Mouse (Mus musculus): ENCODE measurements around the gene Prdx1.
"Not testable (repeated sequence)": the region's sequence is repeated elsewhere in the genome, so short reads cannot be mapped to it uniquely, and the experiment has no call there.

The Prdx1 gene

DNA sequence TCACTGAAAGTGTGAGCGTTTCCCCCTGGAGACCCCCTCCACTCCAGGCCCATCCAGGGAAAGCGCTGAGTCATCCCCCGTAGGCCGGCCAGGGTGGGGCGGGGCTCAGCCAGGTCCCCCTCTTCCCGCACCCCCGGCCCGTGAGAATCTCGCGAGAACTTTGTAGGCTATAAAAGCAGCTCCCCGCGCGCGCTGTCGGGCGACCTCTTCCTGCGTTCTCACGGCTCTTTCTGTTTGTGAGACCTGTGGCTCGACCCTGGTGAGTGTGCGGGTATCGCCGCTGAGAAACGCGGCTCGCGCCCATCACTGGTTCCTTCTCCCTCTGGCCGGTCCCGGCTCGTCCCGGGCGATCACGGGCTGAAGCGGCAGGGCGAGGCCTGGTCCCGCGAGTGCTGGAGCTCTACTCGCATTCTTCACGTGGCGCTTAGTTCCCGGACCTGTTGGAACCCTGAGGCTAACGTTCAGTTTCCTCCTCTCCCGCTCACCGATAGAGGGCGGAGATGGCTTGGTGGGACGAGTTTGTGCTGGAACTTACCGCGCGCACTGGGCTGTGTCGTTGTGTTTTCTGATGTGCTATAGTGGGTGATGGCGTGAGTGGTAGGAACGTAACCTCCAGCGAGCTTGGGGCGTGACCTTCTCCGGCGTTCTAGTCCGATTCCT is at the start of gene Prdx1:
TSS of gene Prdx1 (plus strand) at position 143 of the 660 bp plus-strand sequence.
- peak; percentile 82 for DNase-seq (ENCODE audit: low spot score)

GRCm38 (mm10) chr4:116638821-116639220 is 46.5 kb upstream of the Prdx1 start:
- DNase-seq (ENCODE audit: low spot score), result no peak

DNA sequence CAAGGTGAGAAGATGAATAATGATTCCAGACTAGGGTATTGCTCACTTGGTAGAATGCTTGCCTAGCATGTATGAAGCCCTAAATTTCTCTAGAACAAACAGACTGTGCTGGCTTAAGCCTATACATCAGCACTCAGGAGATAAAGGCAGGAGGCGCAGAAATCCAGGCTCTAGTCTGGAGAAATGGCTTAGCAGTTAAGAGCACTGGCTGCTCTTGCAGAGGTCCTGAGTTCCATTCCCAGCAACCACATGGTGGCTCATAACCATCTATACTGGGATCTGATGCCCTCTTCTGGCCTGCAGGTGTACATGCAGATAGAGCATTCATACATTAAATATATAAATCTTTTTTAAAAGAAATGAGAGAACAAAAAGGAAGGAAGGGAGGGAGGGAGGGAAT is 43.3 kb upstream of the Prdx1 start:
- DNase-seq (ENCODE audit: low spot score), result no peak

GRCm38 (mm10) chr4:116644326-116644725 is 41.0 kb upstream of the Prdx1 start:
- no peak for DNase-seq (ENCODE audit: low spot score)

- DNase-seq (ENCODE audit: low spot score), result no peak
Observed at GRCm38 (mm10) chr4:116645624-116646023, 39.7 kb upstream of the Prdx1 start.

DNA sequence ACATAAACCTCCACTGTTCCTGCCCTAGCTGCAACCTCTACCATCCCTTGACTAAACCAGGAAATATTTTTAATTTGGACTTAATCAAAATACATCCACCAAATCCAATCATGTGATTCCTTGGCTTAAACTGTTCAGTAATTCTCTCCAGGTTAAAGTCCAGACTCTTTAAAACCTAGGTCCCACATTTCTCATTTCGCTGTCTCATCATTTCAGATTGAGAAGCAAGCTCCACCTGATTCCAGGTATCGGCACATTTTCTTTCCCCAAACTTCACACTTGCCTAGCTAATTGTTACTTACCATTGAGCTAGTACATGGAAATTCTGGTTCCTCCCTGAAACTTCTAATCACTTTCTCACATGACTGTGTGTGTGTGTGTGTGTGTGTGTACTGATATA is 35.9 kb upstream of the Prdx1 start:
- DNase-seq (ENCODE audit: low spot score), result no peak

- DNase-seq (ENCODE audit: low spot score), result no peak
Observed at GRCm38 (mm10) chr4:116650365-116650764, 35.0 kb upstream of the Prdx1 start.

DNA sequence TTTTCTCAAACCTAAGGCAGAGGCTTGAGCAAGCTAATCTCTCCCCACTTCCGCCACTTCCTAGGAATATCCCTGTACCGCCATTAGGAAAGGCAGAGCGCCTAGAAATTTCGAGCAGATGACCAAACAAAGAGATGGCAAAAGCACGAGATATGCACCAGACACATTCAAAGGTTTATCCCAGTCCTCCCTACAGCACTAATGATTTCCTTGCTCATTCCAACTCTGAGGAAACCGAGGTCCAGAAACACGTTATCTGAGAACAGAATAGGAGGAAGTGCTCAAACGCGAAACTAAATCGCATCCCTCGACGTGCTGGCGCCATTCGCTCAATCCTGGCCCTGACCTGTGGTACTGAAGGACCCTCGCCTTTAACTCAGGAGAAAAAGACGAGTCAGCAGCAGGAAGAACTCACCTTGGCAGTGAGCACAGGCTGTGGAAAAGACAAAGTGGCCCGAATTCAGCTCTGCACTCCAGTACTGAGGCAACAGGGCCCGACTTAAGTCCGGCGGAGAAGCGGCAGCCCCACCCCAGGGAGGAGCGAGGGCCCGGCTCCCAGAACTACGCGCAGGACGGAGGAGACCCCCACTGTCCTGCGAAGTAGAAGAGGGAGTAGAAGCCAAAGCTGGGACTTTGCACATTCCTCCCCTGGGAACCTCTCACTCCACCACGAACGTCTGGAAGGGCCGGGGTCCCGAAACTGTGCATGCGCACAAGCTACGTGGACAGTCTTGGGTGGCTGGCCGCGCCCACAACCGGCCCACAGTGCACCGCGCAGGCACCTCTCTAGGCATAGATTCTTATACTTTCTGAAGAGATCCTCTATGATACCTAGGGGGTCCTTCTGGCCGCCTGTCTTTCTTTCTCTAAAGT is 34.2 kb upstream of the Prdx1 start, which contains the start of gene Akr1a1:
TSS of gene Akr1a1 (minus strand) at position 757 of the 873 bp plus-strand sequence.
- peak; percentile 85 for DNase-seq (ENCODE audit: low spot score)

GRCm38 (mm10) chr4:116651797-116652135 is 33.6 kb upstream of the Prdx1 start:
- no peak for DNase-seq (ENCODE audit: low spot score)

- DNase-seq (ENCODE audit: low spot score), result no peak
Observed at GRCm38 (mm10) chr4:116653228-116653627, 32.1 kb upstream of the Prdx1 start.

- DNase-seq (ENCODE audit: low spot score), result no peak
Observed at GRCm38 (mm10) chr4:116655100-116655499, 30.2 kb upstream of the Prdx1 start.

DNA sequence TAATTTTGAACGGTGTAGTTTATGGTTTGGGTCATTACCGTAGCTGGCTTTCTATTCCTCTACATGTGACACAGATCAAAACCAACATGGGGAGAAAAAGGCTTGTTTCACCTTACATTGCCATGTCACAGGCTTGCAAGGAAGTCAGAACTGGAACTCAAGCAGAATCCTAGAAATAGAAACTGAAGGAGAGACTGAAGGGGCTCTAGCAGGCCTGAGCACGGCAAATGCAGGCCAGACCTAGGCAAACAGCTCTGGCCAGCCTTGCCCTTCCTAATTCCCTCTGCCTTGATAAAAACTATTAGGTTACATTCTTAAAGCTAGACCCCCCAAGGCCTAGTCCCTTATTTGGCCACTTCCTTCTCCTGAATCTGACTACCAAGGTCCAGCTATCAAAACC is 29.7 kb upstream of the Prdx1 start:
- DNase-seq (ENCODE audit: low spot score), result no peak

- DNase-seq (ENCODE audit: low spot score), result no peak
Observed at GRCm38 (mm10) chr4:116657971-116658370, 27.4 kb upstream of the Prdx1 start.

GRCm38 (mm10) chr4:116659474-116659873 is 25.9 kb upstream of the Prdx1 start:
- no peak for DNase-seq (ENCODE audit: low spot score)

DNA sequence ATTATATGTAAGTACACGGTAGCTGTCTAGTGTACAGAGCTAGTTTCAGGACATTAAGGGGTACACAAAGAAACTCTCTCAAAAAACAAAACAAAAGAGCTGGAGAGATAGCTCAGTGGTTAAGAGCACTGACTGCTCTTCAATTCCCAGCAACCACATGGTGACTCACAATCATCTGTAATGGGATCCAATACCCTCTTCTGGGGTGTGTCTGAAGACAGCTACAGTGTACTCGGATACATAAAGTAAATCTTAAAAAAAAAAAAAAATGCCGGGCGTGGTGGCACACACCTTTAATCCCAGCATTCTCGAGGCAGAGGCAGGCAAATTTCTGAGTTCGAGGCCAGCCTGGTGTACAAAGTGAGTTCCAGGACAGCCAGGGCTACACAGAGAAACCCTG is 25.4 kb upstream of the Prdx1 start:
- not testable (repeated sequence) for DNase-seq (ENCODE audit: low spot score)

- no peak for DNase-seq (ENCODE audit: low spot score)
Observed at GRCm38 (mm10) chr4:116660829-116661228, 24.5 kb upstream of the Prdx1 start.

DNA sequence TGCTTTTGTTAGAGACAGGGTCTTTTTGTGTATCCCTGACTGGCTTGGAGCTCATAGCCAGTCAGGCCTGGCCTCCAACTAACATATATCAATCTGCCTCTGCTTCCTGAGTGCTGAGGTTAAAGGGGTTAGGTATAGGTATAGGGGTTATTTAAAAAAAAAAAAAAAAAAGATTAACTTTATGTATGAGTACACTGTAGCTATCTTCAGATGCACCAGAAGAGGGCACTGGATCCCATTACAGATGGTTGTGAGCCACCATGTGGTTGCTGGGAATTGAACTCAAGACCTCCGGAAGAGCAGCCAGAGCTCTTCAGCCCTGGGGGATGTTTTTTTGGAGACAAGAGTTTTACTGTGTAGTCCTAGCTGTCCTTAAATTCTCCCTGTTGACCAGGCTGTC is 23.3 kb upstream of the Prdx1 start:
- no peak for DNase-seq (ENCODE audit: low spot score)

GRCm38 (mm10) chr4:116666625-116667024 is 18.7 kb upstream of the Prdx1 start:
- no peak for DNase-seq (ENCODE audit: low spot score)

DNA sequence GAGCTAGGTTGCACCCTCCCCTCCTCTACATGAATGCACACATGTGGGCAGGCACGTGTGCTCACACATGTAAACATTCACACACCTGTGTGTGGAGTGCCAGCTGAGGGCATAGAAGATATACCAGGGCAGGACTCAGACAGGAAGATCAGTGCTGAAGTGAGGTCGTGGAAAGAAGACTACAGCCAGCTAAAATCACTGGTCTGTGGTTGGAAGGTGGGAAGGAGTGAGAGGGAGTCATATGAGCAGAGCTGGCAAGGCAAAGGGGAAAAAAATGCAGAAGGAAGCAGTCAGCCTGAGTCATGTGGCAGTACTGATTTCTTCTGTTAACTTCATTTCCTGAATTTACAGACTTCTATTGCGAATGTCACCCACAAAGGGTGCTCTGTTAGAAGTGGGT is 17.2 kb upstream of the Prdx1 start:
- DNase-seq (ENCODE audit: low spot score), result no peak

DNA sequence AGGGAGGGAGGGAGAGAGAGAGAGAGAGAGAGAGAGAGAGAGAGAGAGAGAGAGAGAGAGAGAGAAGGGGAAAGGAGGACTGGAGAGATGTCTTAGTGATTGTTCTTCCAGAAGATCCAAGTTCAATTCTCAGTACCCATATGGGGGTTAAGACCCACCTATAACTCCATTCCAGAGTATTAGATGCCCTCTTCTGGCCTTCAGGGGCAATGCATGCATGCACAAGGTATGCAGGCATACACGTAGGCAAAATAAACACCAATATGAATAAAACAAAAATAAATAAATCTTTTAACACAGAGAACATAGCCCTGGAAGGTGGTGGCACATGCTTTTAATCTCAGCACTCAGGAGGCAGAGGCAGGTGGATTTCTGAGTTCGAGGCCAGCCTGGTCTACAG is 16.1 kb upstream of the Prdx1 start:
- DNase-seq (ENCODE audit: low spot score), result no peak

GRCm38 (mm10) chr4:116672785-116673184 is 12.6 kb upstream of the Prdx1 start:
- DNase-seq (ENCODE audit: low spot score), result no peak

DNA sequence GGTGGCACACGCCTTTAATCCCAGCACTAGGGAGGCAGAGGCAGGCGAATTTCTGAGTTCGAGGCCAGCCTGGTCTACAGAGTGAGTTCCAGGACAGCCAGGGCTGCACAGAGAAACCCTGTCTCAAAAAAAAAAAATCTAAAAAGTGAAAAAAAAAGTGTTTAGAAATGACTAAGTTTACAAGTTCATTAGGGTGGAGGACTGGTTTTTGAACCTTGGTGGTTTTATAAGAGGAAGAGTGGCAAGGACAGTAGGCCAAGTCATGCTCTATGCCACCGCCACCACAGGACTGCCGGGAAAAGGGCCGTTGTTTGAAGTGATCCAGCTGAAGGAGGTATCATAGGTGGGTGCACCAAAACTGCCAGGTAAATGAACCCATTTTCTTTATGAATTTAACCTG is 10.6 kb upstream of the Prdx1 start:
- not testable (repeated sequence) for DNase-seq (ENCODE audit: low spot score)

- no peak for DNase-seq (ENCODE audit: low spot score)
Observed at GRCm38 (mm10) chr4:116676027-116676426, 9.3 kb upstream of the Prdx1 start.

GRCm38 (mm10) chr4:116677808-116678207 is 7.5 kb upstream of the Prdx1 start:
- DNase-seq (ENCODE audit: low spot score), result no peak

Data from left cerebral cortex, adult 11 months (tissue).